Mouse (Mus musculus): ENCODE results near the gene Rpgrip1.

Gene Rpgrip1

GRCm38 (mm10) chr14:52197156-52197878, 86.8 kb downstream of the Rpgrip1 start, which contains the start of gene Supt16:
TSS of gene Supt16 (minus strand) at chr14:52197416.
- DNase-seq (ENCODE audit: low spot score) = peak; percentile 69

DNA sequence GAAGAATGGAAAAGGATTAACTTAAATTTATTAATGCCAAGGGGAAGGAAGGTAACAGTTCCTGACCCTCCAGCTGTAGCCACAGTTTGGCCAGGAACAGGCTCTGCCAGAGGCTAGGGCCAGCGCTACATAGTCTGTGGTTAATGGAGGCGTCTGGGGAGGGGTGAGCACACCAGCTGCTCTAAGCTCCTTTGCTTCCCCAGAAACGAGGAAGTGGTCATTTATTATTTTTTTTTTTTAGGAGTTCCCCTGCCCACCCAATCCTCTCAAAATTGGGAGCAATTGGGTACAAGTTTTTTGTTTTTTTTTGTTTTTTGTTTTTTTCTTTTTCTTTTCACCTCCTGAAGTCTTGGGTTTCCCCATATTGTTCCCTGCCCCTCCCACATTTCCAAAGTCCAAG, 87.6 kb downstream of the Rpgrip1 start:
- DNase-seq (ENCODE audit: low spot score) = no peak

GRCm38 (mm10) chr14:52199412-52199811, 88.9 kb downstream of the Rpgrip1 start:
- DNase-seq (ENCODE audit: low spot score) = no peak

Measured in ovary, postnatal 10 days (tissue).